Mouse (Mus musculus) liver, adult 2 months (tissue): ENCODE measurements around the gene Rpl11. TPM values are rescaled to one million over a fixed set of nuclear protein-coding genes. Genes with fewer than 3 reads are reported as not detected.
A peak's percentile ranks its signal among the peaks of the same experiment; 100 is the strongest.

ENCODE experiments used
- DNase-seq: peaks from one replicate; pipeline ENCODE4 v3.0.0-alpha.2; 2011; ENCODE audit warnings: low read depth, low spot score; ENCODE audit errors: extremely low read depth
- H3K27ac ChIP-seq: fragments of 200-500 bp; replicated peaks from 2 replicates; pipeline ENCODE4 v1.5.1; 2012; ENCODE audit warnings: low read depth, mild to moderate bottlenecking, control low read depth, inconsistent platforms, low read length; ENCODE audit not compliant: insufficient read depth
- H3K27me3 ChIP-seq: fragments of 200-500 bp; 2 replicates; pipeline ENCODE4 v1.6.1; 2012; ENCODE audit warnings: mild to moderate bottlenecking, moderate library complexity, low read length, inconsistent platforms; ENCODE audit not compliant: control insufficient read depth, insufficient read depth
- H3K36me3 ChIP-seq: fragments of 200-500 bp; 2 replicates; pipeline ENCODE4 v1.6.1; 2012; ENCODE audit warnings: low read length, inconsistent platforms; ENCODE audit not compliant: control insufficient read depth, insufficient read depth
- H3K4me1 ChIP-seq: fragments of 200-500 bp; 2 replicates; pipeline ENCODE4 v1.6.1; 2011; ENCODE audit warnings: low read length; ENCODE audit not compliant: control insufficient read depth, insufficient read depth
- H3K4me3 ChIP-seq: fragments of 200-500 bp; 2 replicates; pipeline ENCODE4 v1.5.1; 2011; ENCODE audit warnings: low read depth, mild to moderate bottlenecking, control low read depth, low read length, moderate library complexity; ENCODE audit not compliant: insufficient read depth
- H3K79me2 ChIP-seq: fragments of 200-500 bp; 2 replicates; pipeline ENCODE4 v1.6.1; 2012; ENCODE audit warnings: inconsistent platforms, mild to moderate bottlenecking, low read length, moderate library complexity; ENCODE audit not compliant: control insufficient read depth, insufficient read depth
- H3K9ac ChIP-seq: fragments of 200-500 bp; 2 replicates; pipeline ENCODE4 v1.6.1; 2012; ENCODE audit warnings: low read depth, mild to moderate bottlenecking, control low read depth, inconsistent platforms, low read length
- CTCF ChIP-seq: fragments of 200-500 bp; IDR thresholded peaks from 2 replicates; pipeline ENCODE4 v1.5.1; 2011; ENCODE audit warnings: low read depth, low read length, control low read depth
- POLR2A ChIP-seq: fragments of 200-500 bp; IDR thresholded peaks from 2 replicates; pipeline ENCODE4 v1.6.1; 2011; ENCODE audit warnings: low read length, control low read depth; ENCODE audit not compliant: insufficient read depth; ENCODE audit errors: extremely low read depth
- WGBS: fragments of 180-500 bp; shearing (Covaris S2); methylation state at CpG from one replicate; pipeline ENCODE4 v1.1.7; 2018; 5-methylcytosine and 5-hydroxymethylcytosine counted together
- polyA plus RNA-seq: library from polyadenylated mRNA; depleted of rRNA; stranded (reverse); fragments of >200 nt; gene quantifications from 2 replicates; pipeline ENCODE4 v1.2.3, GENCODE M21; 2012
- total RNA-seq: library from RNA; depleted of rRNA; stranded (reverse); fragments of >200 nt; gene quantifications from 2 replicates; pipeline ENCODE4 v1.2.3, GENCODE M21; 2014

Gene Rpl11
- total and polyA plus RNA-seq, 2 experiments: 162 to 504 TPM

- peak overlapping the region; percentile 96 for H3K4me3 ChIP-seq
- under 1% methylated on average over 50 of the region's 50 CpGs for WGBS
- peaks cover 9% of the 10 kb centered on the region for H3K4me1 ChIP-seq
- DNase-seq: no peak
- H3K27me3 ChIP-seq: no peaks in the 10 kb centered on the region
- peak overlapping the region; percentile 24 for H3K27ac ChIP-seq
- H3K9ac ChIP-seq: peak overlapping the region; percentile 96
- TF ChIP-seq CTCF: no peak
- peaks cover 23% of the 10 kb centered on the region for H3K36me3 ChIP-seq
- peaks cover 16% of the 10 kb centered on the region; the same call in 1 of the 2 replicates for H3K79me2 ChIP-seq
These were observed 538 bp downstream of the Rpl11 start for GRCm38 (mm10) chr4:136052534-136053246.

- no peak for TF ChIP-seq POLR2A
- TF ChIP-seq CTCF: no peak
- Histone ChIP-seq H3K36me3 (peaks cover 23% of the 10 kb centered on the region), H3K4me1 (peaks cover 9% of the 10 kb centered on the region), H3K27me3 (no peaks in the 10 kb centered on the region), H3K9ac (peak overlapping the region; percentile 96), H3K4me3 (peak overlapping the region; percentile 96), H3K27ac (no peak overlapping the region; the same call in 1 of the 2 replicates), H3K79me2 (peaks cover 16% of the 10 kb centered on the region; the same call in 1 of the 2 replicates)
- peak; percentile 40 for DNase-seq
- WGBS: 0% methylated on average over 3 of the region's 3 CpGs
These were observed 1.2 kb downstream of the Rpl11 start for GRCm38 (mm10) chr4:136052060-136052459.

- TF ChIP-seq CTCF (no peak), POLR2A (no peak)
- no peak overlapping the region for H3K9ac ChIP-seq
- no peaks in the 10 kb centered on the region for H3K27me3 ChIP-seq
- peaks cover 23% of the 10 kb centered on the region for H3K36me3 ChIP-seq
- no peak overlapping the region for H3K4me3 ChIP-seq
- peaks cover 16% of the 10 kb centered on the region; the same call in 1 of the 2 replicates for H3K79me2 ChIP-seq
- H3K27ac ChIP-seq: no peak overlapping the region
- peaks cover 9% of the 10 kb centered on the region for H3K4me1 ChIP-seq
- DNase-seq: peak; percentile 70
- WGBS: 52% methylated on average over 6 of the region's 6 CpGs
These were observed 3.0 kb downstream of the Rpl11 start for GRCm38 (mm10) chr4:136050226-136050625.

GRCm38 (mm10) chr4:136048291-136049032, 4.8 kb downstream of the Rpl11 start:
- DNase-seq: no peak
- TF ChIP-seq CTCF (no peak), POLR2A (no peak)
- Histone ChIP-seq H3K27ac (no peak overlapping the region), H3K4me3 (no peak overlapping the region), H3K9ac (no peak overlapping the region), H3K36me3 (peaks cover 23% of the 10 kb centered on the region), H3K79me2 (peaks cover 16% of the 10 kb centered on the region; the same call in 1 of the 2 replicates), H3K27me3 (no peaks in the 10 kb centered on the region), H3K4me1 (peaks cover 9% of the 10 kb centered on the region)
- 61% methylated on average over 4 of the region's 4 CpGs for WGBS

- no peak for DNase-seq
- H3K27me3 ChIP-seq: no peaks in the 10 kb centered on the region
- H3K79me2 ChIP-seq: peaks cover 11% of the 10 kb centered on the region; the same call in 1 of the 2 replicates
- 43% methylated on average over 4 of the region's 4 CpGs for WGBS
- TF ChIP-seq POLR2A: no peak
- TF ChIP-seq CTCF: no peak
- H3K4me3 ChIP-seq: no peak overlapping the region
- H3K4me1 ChIP-seq: peaks cover 9% of the 10 kb centered on the region
- H3K27ac ChIP-seq: no peak overlapping the region
- H3K36me3 ChIP-seq: peaks cover 23% of the 10 kb centered on the region
- no peak overlapping the region for H3K9ac ChIP-seq
These were observed 5.6 kb downstream of the Rpl11 start for GRCm38 (mm10) chr4:136047626-136048025.
